Mouse (Mus musculus): ENCODE data around the gene Rgs16.
A peak's percentile ranks its signal among the peaks of the same experiment; 100 is the strongest.

Rgs16 gene

GRCm38 (mm10) chr1:153721565-153722310 is 18.4 kb upstream of the Rgs16 start:
- no peak for DNase-seq (ENCODE audit: low read depth)

GRCm38 (mm10) chr1:153723426-153723825 is 16.7 kb upstream of the Rgs16 start:
- peak; percentile 71 for DNase-seq (ENCODE audit: low read depth)

GRCm38 (mm10) chr1:153726636-153727035 is 13.5 kb upstream of the Rgs16 start:
- DNase-seq (ENCODE audit: low read depth) = no peak

- peak; percentile 22 for DNase-seq (ENCODE audit: low read depth)
Observed at GRCm38 (mm10) chr1:153729806-153730205, 10.3 kb upstream of the Rgs16 start.

GRCm38 (mm10) chr1:153730671-153731070 is 9.5 kb upstream of the Rgs16 start:
- no peak for DNase-seq (ENCODE audit: low read depth)

GRCm38 (mm10) chr1:153733181-153733580 is 7.0 kb upstream of the Rgs16 start:
- DNase-seq (ENCODE audit: low read depth) = no peak

- no peak for DNase-seq (ENCODE audit: low read depth)
Observed at GRCm38 (mm10) chr1:153734866-153735265, 5.3 kb upstream of the Rgs16 start.

- no peak for DNase-seq (ENCODE audit: low read depth)
Observed at GRCm38 (mm10) chr1:153736096-153736495, 4.1 kb upstream of the Rgs16 start.

GRCm38 (mm10) chr1:153737101-153738085 is 2.8 kb upstream of the Rgs16 start:
- no peak for DNase-seq (ENCODE audit: low read depth)

- no peak for DNase-seq (ENCODE audit: low read depth)
Observed at GRCm38 (mm10) chr1:153739437-153740015, 623 bp upstream of the Rgs16 start.

GRCm38 (mm10) chr1:153740775-153741400 is 739 bp downstream of the Rgs16 start:
- DNase-seq (ENCODE audit: low read depth) = no peak

GRCm38 (mm10) chr1:153741551-153742316 is 1.6 kb downstream of the Rgs16 start:
- no peak for DNase-seq (ENCODE audit: low read depth)

GRCm38 (mm10) chr1:153742374-153743155 is 2.4 kb downstream of the Rgs16 start:
- peak; percentile 83 for DNase-seq (ENCODE audit: low read depth)

- DNase-seq (ENCODE audit: low read depth) = peak; percentile 21
Observed at GRCm38 (mm10) chr1:153746119-153746670, 6.0 kb downstream of the Rgs16 start.

GRCm38 (mm10) chr1:153746728-153747127 is 6.6 kb downstream of the Rgs16 start:
- peak; percentile 87 for DNase-seq (ENCODE audit: low read depth)

- DNase-seq (ENCODE audit: low read depth) = no peak
Observed at GRCm38 (mm10) chr1:153747861-153748530, 7.8 kb downstream of the Rgs16 start.

GRCm38 (mm10) chr1:153748549-153748948 is 8.4 kb downstream of the Rgs16 start:
- DNase-seq (ENCODE audit: low read depth) = peak; percentile 82

GRCm38 (mm10) chr1:153749211-153749801 is 9.2 kb downstream of the Rgs16 start, which contains the start of gene Rnasel:
Rnasel (plus strand) TSS chr1:153749426.
- DNase-seq (ENCODE audit: low read depth) = peak; percentile 92

GRCm38 (mm10) chr1:153750054-153750453 is 9.9 kb downstream of the Rgs16 start:
- peak; percentile 24 for DNase-seq (ENCODE audit: low read depth)

Measured in naive thymus-derived CD4-positive, alpha-beta T cell, adult 2 months (primary cell).